Mouse (Mus musculus) skeletal muscle tissue, postnatal 0 days (tissue): ENCODE measurements around the gene Gm17409. TPM values are rescaled to one million over a fixed set of nuclear protein-coding genes. Genes with fewer than 3 reads are reported as not detected.

Experiments
- polyA plus RNA-seq: library from polyadenylated mRNA; unstranded; fragments of >200 nt; fragmentation: Nextera tagmentation; extraction: Ambion mirVana; gene quantifications from 2 replicates; pipeline ENCODE4 v1.2.1, GENCODE M21; 2015

Gm17409 gene
- polyA plus RNA-seq, result not detected in 2 replicates

GRCm38 (mm10) chr2:58469816-58470215 lies at the start of gene Gm17409:
TSS of gene Gm17409 (plus strand) at chr2:58470116.

Other genes with a start within 250 kb of the Gm17409 start
- 1.9 and 14.1 TPM in 2 replicates for gene Acvr1c, start 112.2 kb upstream of the Gm17409 start, polyA plus RNA-seq
- gene Acvr1, start 97.0 kb downstream of the Gm17409 start, polyA plus RNA-seq, result 4.6 and 6.3 TPM in 2 replicates
- 3.8 and 4.3 TPM in 2 replicates for gene Upp2, start 97.2 kb downstream of the Gm17409 start, polyA plus RNA-seq